19 mouse cellular contexts compared by ENCODE assay signal in genomic region chr8:119904323-119904911, GRCm38 (mm10). TPM values are rescaled to one million over a fixed set of nuclear protein-coding genes. Genes with fewer than 3 reads are reported as not detected.
"Had no signal": no experiment of that assay in that cellular context is flagged by ENCODE, and none has a peak within 500 bp of the region (broad histone marks: within the 10 kb centered on the region; RNA-seq: fewer than 3 reads in every experiment).

No protein-coding gene starts in this region.

- H3K36me3 ChIP-seq: limb, embryonic 13.5 days; liver, embryonic 15.5 days; midbrain, embryonic 10.5 days; neural tube, embryonic 15.5 days had no signal

- H3K4me2 ChIP-seq: limb, embryonic 13.5 days; liver, embryonic 15.5 days; neural tube, embryonic 15.5 days had no signal

- H3K4me1 ChIP-seq: limb, embryonic 13.5 days; neural tube, embryonic 15.5 days had no signal

- H3K4me3 ChIP-seq: layer of hippocampus, adult 2 months; limb, embryonic 13.5 days; liver, embryonic 15.5 days; midbrain, embryonic 10.5 days; myocyte; neural tube, embryonic 15.5 days had no signal

- DNase-seq: kidney, adult 9 months; kidney, postnatal 10 days; kidney, postnatal 4 days; left cerebral cortex, postnatal 4 days; lung, adult 2 months; lung, postnatal 36 days; midbrain, embryonic 14.5 days; right cerebral cortex, postnatal 14 days; thymus, adult 18-20 months; thymus, postnatal 14 days had no signal

- H3K9me3 ChIP-seq: limb, embryonic 13.5 days; liver, embryonic 15.5 days; midbrain, embryonic 10.5 days; neural tube, embryonic 15.5 days had no signal

- H3K9ac ChIP-seq: limb, embryonic 13.5 days; liver, embryonic 15.5 days; neural tube, embryonic 15.5 days had no signal

- ATAC-seq: lung, postnatal 0 days had no signal

- H3K27ac ChIP-seq: layer of hippocampus, adult 2 months; limb, embryonic 13.5 days; liver, embryonic 15.5 days; midbrain, embryonic 10.5 days; neural tube, embryonic 15.5 days had no signal

RNA-seq across cellular contexts. Expression of gene Gm20388, which starts 6.2 kb away (rescaled TPM):
- total RNA-seq: layer of hippocampus, postnatal 10 days had no signal
- polyA plus RNA-seq: liver, embryonic 15.5 days; lung, postnatal 0 days; neural tube, embryonic 11.5 days; neural tube, embryonic 15.5 days had no signal
